Mouse (Mus musculus) Patski (cell line): ENCODE measurements around the gene Nap1l1. TPM values are rescaled to one million over a fixed set of nuclear protein-coding genes. Genes with fewer than 3 reads are reported as not detected.
A peak's percentile ranks its signal among the peaks of the same experiment; 100 is the strongest.

Experiments
- ATAC-seq: fragments of 100-300 bp; one replicate; pipeline ENCODE4 v1.8.0; 2021
- CTCF ChIA-PET: fragments of 350-600 bp; sonication (Branson Sonifier 250); formaldehyde crosslinking; loops from one replicate; lab custom pipeline; 2022; ENCODE audit warnings: inconsistent platforms; lab: Charles Lee
- POLR2A ChIA-PET: fragments of 350-600 bp; sonication (Branson Sonifier 250); formaldehyde crosslinking; loops from one replicate; lab custom pipeline; 2022; ENCODE audit warnings: antibody characterized with exemption, inconsistent platforms; lab: Charles Lee
- DNase-seq: peaks from one replicate; pipeline ENCODE4 v3.0.0-alpha.2; 2011; ENCODE audit warnings: low read depth, low spot score
- H3K27me3 ChIP-seq: fragments of 371-371 bp; one replicate; pipeline ENCODE4 v1.5.1; 2021
- CTCF ChIP-seq: fragments of 100-300 bp; IDR thresholded peaks from one replicate; pipeline ENCODE4 v1.5.1; 2021
- in situ Hi-C: fragments of 300-500 bp; cut with MboI; formaldehyde crosslinking; loops from 3 replicates; pipeline ENCODE4 v1.11.1; 2018; ENCODE audit warnings: low pct_unique_long_range_greater_than_20kb, mixed read lengths
- polyA plus RNA-seq: library from polyadenylated mRNA; unstranded; gene quantifications from one replicate; pipeline ENCODE4 v1.2.3, GENCODE M21; 2021

Nap1l1 gene
- polyA plus RNA-seq, 1 experiment from 2014 or later, result 252 TPM

- H3K27me3 ChIP-seq, result no peaks in the 10 kb centered on the region
- DNase-seq (no peak), ATAC-seq (no peak)
- TF ChIP-seq CTCF, result no peak
- POLR2A ChIA-PET, result interaction anchor here (0.7 to 0.9 kb wide), 2 partner anchors 16 to 17 kb away, joined by 3 read pairs; no protein-coding TSS in a partner anchor
- CTCF ChIA-PET, result interaction anchor here (0.6 to 1.3 kb wide), 3 partner anchors 30 to 37 kb away, joined by 3 read pairs; partner anchors contain the start of gene Phlda1
- in situ Hi-C loops, result no loop called here
Measured at GRCm38 (mm10) chr10:111543106-111543505, 70.1 kb downstream of the Nap1l1 start.

GRCm38 (mm10) chr10:111543781-111544260 lies 70.8 kb downstream of the Nap1l1 start:
- in situ Hi-C loops, result no loop called here
- DNase-seq (no peak), ATAC-seq (peak; percentile 58)
- ChIA-PET POLR2A (interaction anchor here (0.7 to 0.9 kb wide), 2 partner anchors 15 to 16 kb away, joined by 3 read pairs; no protein-coding TSS in a partner anchor), CTCF (interaction anchor here (1.1 to 1.3 kb wide), 2 partner anchors 36 to 38 kb away, joined by 3 read pairs; partner anchors contain the start of gene Phlda1)
- TF ChIP-seq CTCF, result no peak
- H3K27me3 ChIP-seq, result no peaks in the 10 kb centered on the region

GRCm38 (mm10) chr10:111544311-111544710 lies 71.3 kb downstream of the Nap1l1 start:
- no peak for DNase-seq
- in situ Hi-C loops, result no loop called here
- ChIA-PET POLR2A (no interaction called here), CTCF (no interaction called here)
- TF ChIP-seq CTCF, result no peak
- no peak for ATAC-seq
- no peaks in the 10 kb centered on the region for H3K27me3 ChIP-seq

GRCm38 (mm10) chr10:111545648-111546047 lies 72.6 kb downstream of the Nap1l1 start:
- in situ Hi-C loops, result no loop called here
- CTCF ChIA-PET, result no interaction called here
- POLR2A ChIA-PET, result no interaction called here
- DNase-seq (no peak), ATAC-seq (no peak)
- no peaks in the 10 kb centered on the region for H3K27me3 ChIP-seq
- no peak for TF ChIP-seq CTCF

Other genes with a start within 250 kb of the Nap1l1 start
- 2.7 TPM for gene Bbs10, start 174.5 kb upstream of the Nap1l1 start, polyA plus RNA-seq
- gene Phlda1, start 33.1 kb downstream of the Nap1l1 start, polyA plus RNA-seq, result 18.4 TPM